Mouse (Mus musculus): ENCODE measurements at regions not wholly inside any gene's neighbourhood (a gene's known extent, or its start where the extent isn't known, plus 50 kb on each side); places are given as distances from the start of the nearest gene placed in this dataset.

GRCm38 (mm10) chr6:51118833-51119535 lies 313.5 kb upstream of the Nfe2l3 start:
- no peak for DNase-seq

GRCm38 (mm10) chr6:51119691-51120302 lies 312.7 kb upstream of the Nfe2l3 start:
- DNase-seq, result no peak

GRCm38 (mm10) chr6:51122941-51123340 lies 309.5 kb upstream of the Nfe2l3 start:
- DNase-seq, result no peak

GRCm38 (mm10) chr6:51127851-51128250 lies 304.6 kb upstream of the Nfe2l3 start:
- DNase-seq, result no peak

GRCm38 (mm10) chr6:51129096-51129495 lies 303.4 kb upstream of the Nfe2l3 start:
- DNase-seq, result no peak

- peak; percentile 9 for DNase-seq
Observed at GRCm38 (mm10) chr6:51129591-51129990, 302.9 kb upstream of the Nfe2l3 start.

- DNase-seq, result no peak
Observed at GRCm38 (mm10) chr6:51144762-51145161, 287.7 kb upstream of the Nfe2l3 start.

- no peak for DNase-seq
Observed at GRCm38 (mm10) chr6:51145863-51146262, 286.6 kb upstream of the Nfe2l3 start.

- no peak for DNase-seq
Observed at GRCm38 (mm10) chr6:51148821-51149220, 283.6 kb upstream of the Nfe2l3 start.

- DNase-seq, result no peak
Observed at GRCm38 (mm10) chr6:51150066-51150465, 282.4 kb upstream of the Nfe2l3 start.

- no peak for DNase-seq
Observed at GRCm38 (mm10) chr6:51150486-51150885, 282.0 kb upstream of the Nfe2l3 start.

GRCm38 (mm10) chr6:51150916-51151315 lies 281.6 kb upstream of the Nfe2l3 start:
- DNase-seq, result no peak

GRCm38 (mm10) chr6:51156836-51157370 lies 275.6 kb upstream of the Nfe2l3 start:
- DNase-seq, result no peak

- no peak for DNase-seq
Observed at GRCm38 (mm10) chr6:51161149-51161548, 271.3 kb upstream of the Nfe2l3 start.

GRCm38 (mm10) chr6:51162208-51163082 lies 270.0 kb upstream of the Nfe2l3 start:
- no peak for DNase-seq

- DNase-seq, result no peak
Observed at GRCm38 (mm10) chr6:51163266-51163665, 269.2 kb upstream of the Nfe2l3 start.

- DNase-seq, result no peak
Observed at GRCm38 (mm10) chr6:51163882-51164281, 268.6 kb upstream of the Nfe2l3 start.

- DNase-seq, result no peak
Observed at GRCm38 (mm10) chr6:51167028-51167427, 265.4 kb upstream of the Nfe2l3 start.

GRCm38 (mm10) chr6:51168048-51168447 lies 264.4 kb upstream of the Nfe2l3 start:
- DNase-seq, result peak; percentile 66

GRCm38 (mm10) chr6:51168775-51169695 lies 263.4 kb upstream of the Nfe2l3 start:
- DNase-seq, result peak; percentile 16

GRCm38 (mm10) chr6:51169971-51170411 lies 262.5 kb upstream of the Nfe2l3 start:
- DNase-seq, result no peak

GRCm38 (mm10) chr6:51170414-51170813 lies 262.1 kb upstream of the Nfe2l3 start:
- DNase-seq, result peak; percentile 63

Measured in thymus, postnatal 14 days (tissue).